Mouse (Mus musculus) T-helper 17 cell (primary cell): ENCODE measurements around the gene Syt2.

ENCODE experiments used
- in situ Hi-C, 2 experiments: fragments of 300-600 bp; cut with MboI, MseI; formaldehyde crosslinking; loops; 1 replicate in 1 of 2; 2 replicates in 1 of 2; pipeline ENCODE4 v1.15.1; 2025; ENCODE audit warnings: high pct_unique_total_duplicates in 2 of 2

Syt2 gene

GRCm38 (mm10) chr1:134701191-134701590 is 54.7 kb downstream of the Syt2 start:
- in situ Hi-C loops, result no loop called here

GRCm38 (mm10) chr1:134703232-134703631 is 56.8 kb downstream of the Syt2 start:
- in situ Hi-C loops, result no loop called here

GRCm38 (mm10) chr1:134704396-134705306 is 58.2 kb downstream of the Syt2 start:
- in situ Hi-C loops, result no loop called here

- in situ Hi-C loops, result no loop called here
These were observed 60.1 kb downstream of the Syt2 start for GRCm38 (mm10) chr1:134706549-134706948.

GRCm38 (mm10) chr1:134707516-134707915 is 61.0 kb downstream of the Syt2 start:
- in situ Hi-C loops, result no loop called here

- in situ Hi-C loops, result no loop called here
These were observed 61.8 kb downstream of the Syt2 start for GRCm38 (mm10) chr1:134708274-134708673.

- in situ Hi-C loops, result no loop called here
These were observed 62.4 kb downstream of the Syt2 start for GRCm38 (mm10) chr1:134708801-134709385.

- in situ Hi-C loops, result no loop called here
These were observed 63.2 kb downstream of the Syt2 start for GRCm38 (mm10) chr1:134709411-134710306.

GRCm38 (mm10) chr1:134711061-134711460 is 64.6 kb downstream of the Syt2 start:
- in situ Hi-C loops, result no loop called here

- in situ Hi-C loops, result no loop called here
These were observed 65.2 kb downstream of the Syt2 start for GRCm38 (mm10) chr1:134711653-134712052.

GRCm38 (mm10) chr1:134712781-134713299 is 66.4 kb downstream of the Syt2 start:
- in situ Hi-C loops, result no loop called here

GRCm38 (mm10) chr1:134713421-134713969 is 67.0 kb downstream of the Syt2 start:
- in situ Hi-C loops, result no loop called here

GRCm38 (mm10) chr1:134714166-134714565 is 67.7 kb downstream of the Syt2 start:
- in situ Hi-C loops, result no loop called here

- in situ Hi-C loops, result no loop called here
These were observed 68.6 kb downstream of the Syt2 start for GRCm38 (mm10) chr1:134715092-134715491.

- in situ Hi-C loops, result no loop called here
These were observed 73.3 kb downstream of the Syt2 start for GRCm38 (mm10) chr1:134719718-134720304.

GRCm38 (mm10) chr1:134721486-134721885 is 75.0 kb downstream of the Syt2 start:
- in situ Hi-C loops, result no loop called here

GRCm38 (mm10) chr1:134722891-134723290 is 76.4 kb downstream of the Syt2 start:
- in situ Hi-C loops, result no loop called here

GRCm38 (mm10) chr1:134725276-134725675 is 78.8 kb downstream of the Syt2 start:
- in situ Hi-C loops, result no loop called here

GRCm38 (mm10) chr1:134726480-134726879 is 80.0 kb downstream of the Syt2 start:
- in situ Hi-C loops, result no loop called here

- in situ Hi-C loops, result no loop called here
These were observed 80.8 kb downstream of the Syt2 start for GRCm38 (mm10) chr1:134727256-134727655.

GRCm38 (mm10) chr1:134733659-134734058 is 87.2 kb downstream of the Syt2 start:
- in situ Hi-C loops, result no loop called here
